Mouse (Mus musculus) urinary bladder, postnatal 4 days (tissue): ENCODE measurements around the gene Emp2.

ENCODE experiments used
- DNase-seq, 2 experiments: peaks; one replicate each; pipeline ENCODE4 v3.0.0; 2021 to 2022; ENCODE audit warnings: low spot score in 2 of 2

Emp2 gene

GRCm38 (mm10) chr16:10253993-10254392, 59.8 kb downstream of the Emp2 start:
- DNase-seq: no peak

GRCm38 (mm10) chr16:10236601-10237000, 77.2 kb downstream of the Emp2 start:
- DNase-seq: no peak
